Mouse (Mus musculus) CH12.LX (cell line): ENCODE measurements around the gene Mynn. TPM values are rescaled to one million over a fixed set of nuclear protein-coding genes. Genes with fewer than 3 reads are reported as not detected.

Experiments
- DNase-seq: peaks from one replicate; pipeline ENCODE4 v3.0.0-alpha.2; 2013; ENCODE audit errors: extremely low read depth
- H3K27ac ChIP-seq: 2 replicates; pipeline ENCODE4 v1.5.1; 2012; ENCODE audit warnings: low read depth, mild to moderate bottlenecking, control low read depth, moderate library complexity; ENCODE audit not compliant: insufficient read depth
- H3K27me3 ChIP-seq: replicated peaks from 2 replicates; pipeline ENCODE3; 2012; ENCODE audit warnings: inconsistent platforms
- H3K36me3 ChIP-seq, 2 experiments: replicated peaks in 1 of 2; 2 replicates each; pipeline versions ENCODE3 to v1.6.1; 2012; ENCODE audit warnings: inconsistent platforms in 1 of 2, low read length in 1 of 2, mild to moderate bottlenecking in 1 of 2, mixed read lengths in 1 of 2, moderate library complexity in 1 of 2; ENCODE audit not compliant: control insufficient read depth in 1 of 2, insufficient read depth in 1 of 2
- H3K4me1 ChIP-seq, 2 experiments: 2 replicates each; pipeline ENCODE4 v1.6.1; 2012; ENCODE audit warnings: inconsistent platforms in 1 of 2, moderate library complexity in 1 of 2; ENCODE audit not compliant: insufficient read depth in 2 of 2, control insufficient read depth in 1 of 2
- H3K4me2 ChIP-seq: 2 replicates; pipeline ENCODE4 v1.6.1; 2012; ENCODE audit warnings: low read depth, mild to moderate bottlenecking, control low read depth; ENCODE audit not compliant: poor library complexity, insufficient read depth, severe bottlenecking
- H3K4me3 ChIP-seq, 3 experiments: fragments of 150-350 bp in 1 of 3; sonication (generic) in 1 of 3; replicated peaks in 1 of 3; 2 replicates each; pipeline versions ENCODE3 to v1.5.1; 2011 to 2012; ENCODE audit warnings: low read depth in 2 of 3, low read length in 2 of 3, mild to moderate bottlenecking in 2 of 3, moderate library complexity in 2 of 3, control low read depth in 1 of 3, improper control_type of control experiment in 1 of 3, inconsistent platforms in 1 of 3, mixed read lengths in 1 of 3; ENCODE audit not compliant: poor library complexity in 1 of 3
- H3K79me2 ChIP-seq: replicated peaks from 2 replicates; pipeline ENCODE4 v1.6.1; 2012; ENCODE audit warnings: mild to moderate bottlenecking, moderate library complexity; ENCODE audit not compliant: control insufficient read depth, poor library complexity, insufficient read depth, severe bottlenecking; ENCODE audit errors: extremely low read depth
- H3K9ac ChIP-seq: 2 replicates; pipeline ENCODE4 v1.6.1; 2012; ENCODE audit warnings: low read depth, mild to moderate bottlenecking, control low read depth, moderate library complexity; ENCODE audit not compliant: insufficient read depth
- H3K9me3 ChIP-seq: replicated peaks from 2 replicates; pipeline ENCODE3; 2012; ENCODE audit warnings: low read length, inconsistent platforms, mixed read lengths
- BHLHE40 ChIP-seq: IDR thresholded peaks from 2 replicates; pipeline ENCODE4 v1.6.1; 2011; ENCODE audit warnings: mild to moderate bottlenecking, low read depth, low read length, improper control_type of control experiment
- CHD1 ChIP-seq: IDR thresholded peaks from 2 replicates; pipeline ENCODE4 v1.6.1; 2012; ENCODE audit warnings: low read depth, low read length, improper control_type of control experiment, inconsistent platforms
- CHD2 ChIP-seq: IDR thresholded peaks from 2 replicates; pipeline ENCODE4 v1.6.1; 2011; ENCODE audit warnings: low read length, improper control_type of control experiment
- CTCF ChIP-seq, 2 experiments: IDR thresholded peaks in 1 of 2; conservative IDR thresholded peaks in 1 of 2; 2 replicates each; pipeline ENCODE4 v1.5.1; 2011 to 2012; ENCODE audit warnings: low read depth in 2 of 2, low read length in 2 of 2, improper control_type of control experiment in 1 of 2, inconsistent platforms in 1 of 2, mild to moderate bottlenecking in 1 of 2, moderate library complexity in 1 of 2
- E2F4 ChIP-seq: IDR thresholded peaks from 2 replicates; pipeline ENCODE4 v1.6.1; 2011; ENCODE audit warnings: low read depth, low read length, improper control_type of control experiment; ENCODE audit not compliant: insufficient replicate concordance
- ELF1 ChIP-seq: IDR thresholded peaks from 2 replicates; pipeline ENCODE4 v1.6.1; 2014; ENCODE audit warnings: low read depth, mild to moderate bottlenecking, inconsistent platforms, low read length, improper control_type of control experiment
- EP300 ChIP-seq: IDR thresholded peaks from 2 replicates; pipeline ENCODE4 v1.6.1; 2011; ENCODE audit warnings: low read length, improper control_type of control experiment
- ETS1 ChIP-seq: conservative IDR thresholded peaks from 2 replicates; pipeline ENCODE4 v1.6.1; 2012; ENCODE audit warnings: low read depth, mild to moderate bottlenecking, inconsistent platforms, low read length, improper control_type of control experiment, moderate library complexity
- GABPA ChIP-seq: IDR thresholded peaks from 2 replicates; pipeline ENCODE4 v1.6.1; 2012; ENCODE audit warnings: low read depth, low read length, improper control_type of control experiment, inconsistent platforms; ENCODE audit not compliant: insufficient replicate concordance
- HCFC1 ChIP-seq: IDR thresholded peaks from 2 replicates; pipeline ENCODE4 v1.6.1; 2012; ENCODE audit warnings: low read depth, mild to moderate bottlenecking, inconsistent platforms, low read length, improper control_type of control experiment
- IRF4 ChIP-seq: IDR thresholded peaks from 2 replicates; pipeline ENCODE4 v1.6.1; 2014; ENCODE audit warnings: low read depth, mild to moderate bottlenecking, inconsistent platforms, low read length, improper control_type of control experiment
- JUN ChIP-seq: IDR thresholded peaks from 2 replicates; pipeline ENCODE4 v1.6.1; 2011; ENCODE audit warnings: low read depth, mild to moderate bottlenecking, low read length, improper control_type of control experiment, moderate library complexity; ENCODE audit not compliant: insufficient read depth
- JUND ChIP-seq: conservative IDR thresholded peaks from 2 replicates; pipeline ENCODE4 v1.6.1; 2011; ENCODE audit warnings: low read depth, low read length, improper control_type of control experiment
- KAT2A ChIP-seq: IDR thresholded peaks from 2 replicates; pipeline ENCODE4 v1.6.1; 2012; ENCODE audit warnings: low read length, improper control_type of control experiment, inconsistent platforms; ENCODE audit not compliant: insufficient replicate concordance
- MAFK ChIP-seq: IDR thresholded peaks from 2 replicates; pipeline ENCODE4 v1.6.1; 2011; ENCODE audit warnings: low read length, improper control_type of control experiment; ENCODE audit not compliant: insufficient replicate concordance
- MAX ChIP-seq: IDR thresholded peaks from 2 replicates; pipeline ENCODE4 v1.6.1; 2011; ENCODE audit warnings: low read length, improper control_type of control experiment
- MAZ ChIP-seq: IDR thresholded peaks from 2 replicates; pipeline ENCODE4 v1.6.1; 2012; ENCODE audit warnings: low read depth, mild to moderate bottlenecking, inconsistent platforms, low read length, improper control_type of control experiment, moderate library complexity
- MEF2A ChIP-seq: IDR thresholded peaks from 2 replicates; pipeline ENCODE4 v1.6.1; 2014; ENCODE audit warnings: low read depth, mild to moderate bottlenecking, inconsistent platforms, low read length, improper control_type of control experiment, borderline replicate concordance
- MXI1 ChIP-seq: IDR thresholded peaks from 2 replicates; pipeline ENCODE4 v1.6.1; 2011; ENCODE audit warnings: mild to moderate bottlenecking, low read depth, low read length, improper control_type of control experiment
- MYC ChIP-seq: IDR thresholded peaks from 2 replicates; pipeline ENCODE4 v1.6.1; 2011; ENCODE audit warnings: low read depth, mild to moderate bottlenecking, improper control_type of control experiment, low read length
- NELFE ChIP-seq: IDR thresholded peaks from 2 replicates; pipeline ENCODE4 v1.6.1; 2011; ENCODE audit warnings: low read depth, low read length, improper control_type of control experiment
- NRF1 ChIP-seq: IDR thresholded peaks from 2 replicates; pipeline ENCODE4 v1.6.1; 2014; ENCODE audit warnings: low read depth, mild to moderate bottlenecking, inconsistent platforms, low read length, improper control_type of control experiment, moderate library complexity
- PAX5 ChIP-seq: IDR thresholded peaks from 2 replicates; pipeline ENCODE4 v1.6.1; 2012; ENCODE audit warnings: low read length, inconsistent platforms, mixed read lengths
- POLR2A ChIP-seq: IDR thresholded peaks from 2 replicates; pipeline ENCODE4 v1.6.1; 2011; ENCODE audit warnings: low read depth, mild to moderate bottlenecking, improper control_type of control experiment, low read length
- POLR2AphosphoS2 ChIP-seq: IDR thresholded peaks from 2 replicates; pipeline ENCODE4 v1.6.1; 2011; ENCODE audit warnings: low read depth, low read length, improper control_type of control experiment
- RAD21 ChIP-seq: IDR thresholded peaks from 2 replicates; pipeline ENCODE4 v1.6.1; 2011; ENCODE audit warnings: low read depth, mild to moderate bottlenecking, low read length, improper control_type of control experiment, moderate library complexity
- RCOR1 ChIP-seq: conservative IDR thresholded peaks from 2 replicates; pipeline ENCODE4 v1.6.1; 2012; ENCODE audit warnings: low read depth, mild to moderate bottlenecking, inconsistent platforms, low read length, improper control_type of control experiment
- SIN3A ChIP-seq: IDR thresholded peaks from 2 replicates; pipeline ENCODE4 v1.6.1; 2012; ENCODE audit warnings: low read length, improper control_type of control experiment, inconsistent platforms
- SMC3 ChIP-seq: IDR thresholded peaks from 2 replicates; pipeline ENCODE4 v1.6.1; 2011; ENCODE audit warnings: low read depth, low read length, improper control_type of control experiment
- TBP ChIP-seq: conservative IDR thresholded peaks from 2 replicates; pipeline ENCODE4 v1.6.1; 2011; ENCODE audit warnings: low read depth, low read length, improper control_type of control experiment
- TCF12 ChIP-seq: IDR thresholded peaks from 2 replicates; pipeline ENCODE4 v1.6.1; 2014; ENCODE audit warnings: low read depth, mild to moderate bottlenecking, inconsistent platforms, low read length, improper control_type of control experiment
- UBTF ChIP-seq: IDR thresholded peaks from 2 replicates; pipeline ENCODE4 v1.6.1; 2012; ENCODE audit warnings: low read depth, mild to moderate bottlenecking, inconsistent platforms, low read length, improper control_type of control experiment, moderate library complexity
- USF1 ChIP-seq: IDR thresholded peaks from 2 replicates; pipeline ENCODE4 v1.6.1; 2014; ENCODE audit warnings: low read depth, mild to moderate bottlenecking, inconsistent platforms, low read length, improper control_type of control experiment
- USF2 ChIP-seq: conservative IDR thresholded peaks from 2 replicates; pipeline ENCODE4 v1.6.1; 2011; ENCODE audit warnings: low read depth, low read length, improper control_type of control experiment
- ZC3H11A ChIP-seq: IDR thresholded peaks from 2 replicates; pipeline ENCODE4 v1.6.1; 2012; ENCODE audit warnings: low read depth, mild to moderate bottlenecking, inconsistent platforms, low read length, improper control_type of control experiment
- ZKSCAN1 ChIP-seq: IDR thresholded peaks from 2 replicates; pipeline ENCODE4 v1.6.1; 2012; ENCODE audit warnings: low read depth, inconsistent platforms, low read length, improper control_type of control experiment, borderline replicate concordance
- ZMIZ1 ChIP-seq: IDR thresholded peaks from 2 replicates; pipeline ENCODE4 v1.6.1; 2012; ENCODE audit warnings: low read depth, mild to moderate bottlenecking, inconsistent platforms, low read length, improper control_type of control experiment
- ZNF384 ChIP-seq: IDR thresholded peaks from 2 replicates; pipeline ENCODE4 v1.6.1; 2012; ENCODE audit warnings: low read depth, low read length, improper control_type of control experiment, inconsistent platforms
- dilution Hi-C: fragments of 300-500 bp; cut with MboI; formaldehyde crosslinking; loops from 2 replicates; pipeline ENCODE4 v1.14.3; 2020; ENCODE audit warnings: low sequenced_read_pairs; ENCODE audit not compliant: extremely low pct_unique_long_range_greater_than_20kb, extremely low pct_ligation_motif_present
- in situ Hi-C: fragments of 300-500 bp; cut with MboI; formaldehyde crosslinking; loops from 3 replicates; pipeline ENCODE4 v1.14.3; 2019; ENCODE audit warnings: low sequenced_read_pairs, low pct_ligation_motif_present, low pct_unique_long_range_greater_than_20kb, mixed read lengths
- polyA plus RNA-seq: library from polyadenylated mRNA; unstranded; fragments of >175 nt; gene quantifications from 2 replicates; pipeline ENCODE4 v1.2.1, GENCODE M21; 2012; ENCODE audit warnings: low read depth; ENCODE audit not compliant: insufficient read length
- total RNA-seq, 2 experiments: library from RNA; depleted of rRNA; stranded (reverse); fragments of 300-350 nt in 1 of 2; fragments of >200 nt in 1 of 2; gene quantifications; 2 replicates each; pipeline ENCODE4 v1.2.3; 2012 to 2014

Gene Mynn
- 11.8 and 15.5 TPM in 2 replicates for total RNA-seq (2012; rRNA removed)
- total RNA-seq (2014; rRNA removed): 31.1 and 31.6 TPM in 2 replicates
- 11.7 and 11.9 TPM in 2 replicates for polyA plus RNA-seq

GRCm38 (mm10) chr3:30602065-30602739 is at the start of gene Mynn:
Gene Mynn, plus strand, starts transcription at chr3:30602065.
- in situ Hi-C loops (no loop called here), dilution Hi-C loops (no loop called here)
- Histone ChIP-seq H3K79me2 (peaks cover 30% of the 10 kb centered on the region), H3K4me3 (peak within 1 kb of the TSS; percentile 62 to 94 (median 77)), H3K9me3 (no peaks in the 10 kb centered on the region), H3K27me3 (no peaks in the 10 kb centered on the region), H3K4me1 (peaks cover 6 to 40% of the 10 kb centered on the region in 2 experiments), H3K4me2 (peak within 1 kb of the TSS; percentile 80), H3K27ac (peak within 1 kb of the TSS; percentile 96), H3K36me3 (peaks cover 11 to 21% of the 10 kb centered on the region in 2 experiments), H3K9ac (peak within 1 kb of the TSS; percentile 69)
- DNase-seq: peak; percentile 99
- TF ChIP-seq NRF1 (0 out of 2 replicates have a peak, but pooled peaks have one; percentile 35), ZKSCAN1 (no peak), IRF4 (peak; percentile 55), MXI1 (no peak; the same call in 1 of the 2 replicates), TBP (no peak; the same call in 1 of the 2 replicates), BHLHE40 (no peak), MAFK (0 out of 2 replicates have a peak, but pooled peaks have one; percentile 11), UBTF (0 out of 2 replicates have a peak, but pooled peaks have one; percentile 50), ETS1 (no peak), CHD2 (peak; percentile 51), SMC3 (no peak), ZMIZ1 (no peak), POLR2AphosphoS2 (0 out of 2 replicates have a peak, but pooled peaks have one; percentile 28), GABPA (peak; percentile 33; the same call in 1 of the 2 replicates), E2F4 (peak; percentile 56; the same call in 1 of the 2 replicates), SIN3A (peak; percentile 41; the same call in 1 of the 2 replicates), PAX5 (no peak), RCOR1 (no peak), ZNF384 (no peak), KAT2A (peak; percentile 87; the same call in 1 of the 2 replicates), JUN (no peak), USF2 (no peak), MYC (no peak), ZC3H11A (no peak), EP300 (no peak), USF1 (no peak), MEF2A (no peak), NELFE (peak; percentile 69), HCFC1 (peak; percentile 96), JUND (no peak), TCF12 (no peak; the same call in 1 of the 2 replicates), CHD1 (no peak; the same call in 1 of the 2 replicates), RAD21 (no peak; the same call in 1 of the 2 replicates), MAZ (no peak), ELF1 (peak; percentile 72), MAX (no peak), POLR2A (peak; percentile 71), CTCF (conservative IDR thresholded peaks at IDR 0.05 in 1 of 2, IDR thresholded peaks at IDR 0.05 in 1 of 2; ENCODE audit: low read depth in 2 of 2, low read length in 2 of 2) (peak in 1 of 2 experiments; percentile 65; a peak in 2 of 4 replicates)
